Mouse (Mus musculus) stomach, embryonic 15.5 days (tissue): ENCODE results near the gene Hoxd10. TPM values are rescaled to one million over a fixed set of nuclear protein-coding genes. Genes with fewer than 3 reads are reported as not detected.

Experiments
- ATAC-seq: fragments of 200-750 bp; cut with Nextera tagmentation; 2 replicates; pipeline ENCODE4 v1.8.0; 2017; ENCODE audit warnings: low read depth, moderate number of reproducible peaks, moderate TSS enrichment; ENCODE audit not compliant: insufficient read depth, low FRiP score
- H3K27ac ChIP-seq: fragments of 300-500 bp; sonication (generic); 2 replicates; pipeline ENCODE4 v1.5.1; 2015; ENCODE audit warnings: mild to moderate bottlenecking, inconsistent platforms
- H3K27me3 ChIP-seq: fragments of 300-500 bp; sonication (generic); replicated peaks from 2 replicates; pipeline ENCODE4 v1.6.1; 2015; ENCODE audit warnings: inconsistent platforms
- H3K36me3 ChIP-seq: fragments of 300-500 bp; sonication (generic); 2 replicates; pipeline ENCODE4 v1.6.1; 2015; ENCODE audit warnings: inconsistent platforms
- H3K4me1 ChIP-seq: fragments of 300-500 bp; sonication (generic); 2 replicates; pipeline ENCODE4 v1.6.1; 2015; ENCODE audit warnings: inconsistent platforms
- H3K4me2 ChIP-seq: fragments of 300-500 bp; sonication (generic); 2 replicates; pipeline ENCODE4 v1.6.1; 2015; ENCODE audit warnings: mild to moderate bottlenecking, inconsistent platforms
- H3K4me3 ChIP-seq: fragments of 300-500 bp; sonication (generic); replicated peaks from 2 replicates; pipeline ENCODE4 v1.5.1; 2015; ENCODE audit warnings: inconsistent platforms
- H3K9ac ChIP-seq: fragments of 300-500 bp; sonication (generic); 2 replicates; pipeline ENCODE4 v1.6.1; 2015; ENCODE audit warnings: inconsistent platforms
- H3K9me3 ChIP-seq: fragments of 300-500 bp; sonication (generic); 2 replicates; pipeline ENCODE4 v1.6.1; 2016; ENCODE audit warnings: inconsistent platforms
- WGBS: fragments of 180-500 bp; shearing (Covaris S2); methylation state at CpG from one replicate; pipeline ENCODE4 v1.1.7; 2015; 5-methylcytosine and 5-hydroxymethylcytosine counted together
- polyA plus RNA-seq: library from polyadenylated mRNA; unstranded; fragments of >200 nt; fragmentation: Nextera tagmentation; extraction: Ambion mirVana; gene quantifications from 2 replicates; pipeline ENCODE4 v1.2.1, GENCODE M21; 2015

Hoxd10 gene
- polyA plus RNA-seq, 1 experiment from 2014 or later: 2.4 TPM

DNA sequence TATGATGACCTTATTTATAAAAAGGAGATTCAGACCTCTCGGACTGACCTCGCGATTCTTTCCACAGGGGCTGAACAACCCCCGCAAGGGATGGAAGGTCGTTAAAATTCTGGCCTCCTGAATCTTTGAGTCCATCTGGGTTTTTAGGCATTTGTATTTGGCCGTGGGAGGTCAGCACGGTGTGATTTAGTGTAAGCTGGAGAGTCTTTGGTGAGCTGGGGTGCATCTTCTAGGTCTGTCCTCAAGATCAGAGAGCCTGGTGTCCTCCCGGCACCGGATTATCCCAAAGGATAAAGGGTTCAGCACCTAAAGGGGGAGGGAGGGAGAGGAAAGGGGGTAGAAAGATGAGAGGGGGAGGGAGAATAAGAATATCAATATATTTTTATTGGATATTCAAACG, 11.6 kb downstream of the Hoxd10 start:
- Histone ChIP-seq H3K4me2 (no peak overlapping the region), H3K27ac (no peak overlapping the region), H3K4me3 (no peak overlapping the region), H3K4me1 (peaks cover 16% of the 10 kb centered on the region), H3K9ac (no peak overlapping the region), H3K9me3 (no peaks in the 10 kb centered on the region), H3K36me3 (no peaks in the 10 kb centered on the region), H3K27me3 (peaks cover 90% of the 10 kb centered on the region)
- WGBS: 12% methylated on average over 10 of the region's 10 CpGs
- ATAC-seq: no peak

DNA sequence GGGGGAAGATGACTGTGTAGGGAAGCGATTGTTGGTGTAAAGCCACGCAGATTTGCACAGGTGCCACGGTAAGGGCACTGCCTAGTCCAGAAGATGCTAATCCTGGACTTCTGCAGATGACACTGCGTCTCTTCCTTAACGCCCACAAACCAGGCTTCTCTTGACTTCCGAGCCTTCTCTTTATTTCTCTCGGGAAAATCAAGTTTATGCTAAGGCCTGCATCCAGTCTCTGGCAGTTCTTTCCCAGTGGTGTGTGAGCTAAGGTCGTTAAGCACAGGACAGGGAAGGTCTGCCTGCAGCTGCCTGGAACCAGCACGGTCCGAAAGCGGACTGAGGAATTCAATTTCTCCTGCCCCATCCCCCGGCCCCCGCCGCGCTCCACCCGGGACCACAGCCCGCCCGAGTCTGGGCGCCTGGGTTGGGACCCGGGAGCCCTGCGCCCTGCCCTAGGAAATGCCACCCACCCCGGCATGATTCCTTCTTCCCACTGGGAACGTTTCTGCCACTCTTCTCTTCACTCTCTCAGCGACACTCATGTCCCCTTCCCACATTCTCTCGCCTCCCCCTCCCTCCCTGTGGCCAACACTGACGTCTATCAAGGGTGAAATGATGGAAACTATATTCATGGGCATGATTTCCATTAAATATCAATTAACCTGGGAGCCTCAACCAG, 12.1 kb downstream of the Hoxd10 start:
- 5% methylated on average over 26 of the region's 26 CpGs for WGBS
- ATAC-seq: no peak
- H3K4me2 ChIP-seq: peak overlapping the region; percentile 87; the same call in 1 of the 2 replicates
- H3K27me3 ChIP-seq: peaks cover 90% of the 10 kb centered on the region
- no peak overlapping the region for H3K9ac ChIP-seq
- H3K27ac ChIP-seq: no peak overlapping the region
- no peaks in the 10 kb centered on the region for H3K9me3 ChIP-seq
- no peak overlapping the region for H3K4me3 ChIP-seq
- H3K4me1 ChIP-seq: peaks cover 13% of the 10 kb centered on the region
- no peaks in the 10 kb centered on the region for H3K36me3 ChIP-seq

DNA sequence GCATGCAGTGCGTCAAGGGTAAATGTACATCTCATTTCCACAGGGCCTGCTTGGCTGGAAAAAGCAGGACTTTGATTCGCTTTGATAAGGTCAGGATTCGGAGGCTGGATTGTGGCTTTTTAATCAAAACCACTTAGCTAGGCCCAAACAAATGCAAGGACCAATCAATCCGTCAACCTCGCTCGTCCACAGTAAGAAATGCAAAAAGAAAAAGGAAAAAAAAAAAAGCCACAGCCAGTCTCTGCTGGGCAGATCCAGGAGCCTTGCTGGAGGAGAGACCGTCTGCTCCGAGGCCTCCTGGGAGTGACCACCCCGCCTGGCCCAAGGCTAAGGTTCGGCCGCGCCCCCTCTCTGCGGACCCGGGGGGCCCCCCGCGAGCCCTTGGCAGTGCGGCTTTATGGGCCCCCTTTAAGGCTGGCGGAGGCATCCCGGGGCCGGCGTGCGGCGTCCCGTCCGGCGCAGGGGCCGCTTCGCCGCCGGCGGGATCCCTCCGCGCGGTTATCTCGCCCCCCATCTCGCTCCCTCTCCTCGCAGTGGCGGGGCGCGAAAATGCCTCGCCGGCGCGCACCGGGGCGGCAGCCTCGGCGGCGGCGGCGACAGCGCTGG, 12.8 kb downstream of the Hoxd10 start, which contains the start of gene Hoxd8:
TSS of gene Hoxd8 (plus strand) at position 223 of the 606 bp plus-strand sequence.
- under 1% methylated on average over 46 of the region's 52 CpGs for WGBS
- Histone ChIP-seq H3K9me3 (no peaks in the 10 kb centered on the region), H3K27ac (peak within 1 kb of the TSS; percentile 18; the same call in 1 of the 2 replicates), H3K36me3 (no peaks in the 10 kb centered on the region), H3K9ac (peak within 1 kb of the TSS; percentile 16), H3K4me1 (peaks cover 13% of the 10 kb centered on the region), H3K4me2 (peak within 1 kb of the TSS; percentile 87), H3K27me3 (peaks cover 90% of the 10 kb centered on the region), H3K4me3 (peak within 1 kb of the TSS; percentile 44)
- no peak for ATAC-seq

DNA sequence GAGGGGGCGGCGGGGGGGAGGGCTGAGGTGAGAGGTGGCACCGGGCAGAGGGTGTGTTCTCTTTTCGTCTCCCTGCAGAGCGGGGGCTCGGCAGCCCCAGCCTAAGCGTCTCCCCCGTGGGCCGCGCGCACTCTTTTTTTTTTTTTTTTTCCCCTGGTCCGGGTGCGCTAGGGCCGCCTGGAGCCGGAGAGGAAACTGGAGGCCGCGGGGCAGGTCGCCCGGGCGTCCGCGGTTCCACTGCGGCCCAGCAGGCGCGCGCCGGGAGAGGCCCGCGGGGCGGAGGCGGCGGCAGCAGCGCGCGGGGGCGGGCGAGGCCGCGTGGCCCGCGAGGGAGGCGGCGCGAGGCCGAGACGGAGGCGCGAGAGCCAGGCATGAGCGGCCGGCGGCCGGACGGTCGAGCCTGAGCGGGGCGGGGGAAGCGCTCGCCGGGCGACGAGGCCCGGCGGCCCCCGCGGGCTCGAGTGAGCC, 13.3 kb downstream of the Hoxd10 start:
- peak overlapping the region; percentile 44 for H3K4me3 ChIP-seq
- peak overlapping the region; percentile 16 for H3K9ac ChIP-seq
- under 1% methylated on average over 46 of the region's 66 CpGs for WGBS
- H3K27ac ChIP-seq: peak overlapping the region; percentile 18; the same call in 1 of the 2 replicates
- H3K9me3 ChIP-seq: no peaks in the 10 kb centered on the region
- H3K27me3 ChIP-seq: peaks cover 90% of the 10 kb centered on the region
- H3K4me2 ChIP-seq: peak overlapping the region; percentile 87
- H3K36me3 ChIP-seq: no peaks in the 10 kb centered on the region
- peaks cover 13% of the 10 kb centered on the region for H3K4me1 ChIP-seq
- no peak for ATAC-seq

DNA sequence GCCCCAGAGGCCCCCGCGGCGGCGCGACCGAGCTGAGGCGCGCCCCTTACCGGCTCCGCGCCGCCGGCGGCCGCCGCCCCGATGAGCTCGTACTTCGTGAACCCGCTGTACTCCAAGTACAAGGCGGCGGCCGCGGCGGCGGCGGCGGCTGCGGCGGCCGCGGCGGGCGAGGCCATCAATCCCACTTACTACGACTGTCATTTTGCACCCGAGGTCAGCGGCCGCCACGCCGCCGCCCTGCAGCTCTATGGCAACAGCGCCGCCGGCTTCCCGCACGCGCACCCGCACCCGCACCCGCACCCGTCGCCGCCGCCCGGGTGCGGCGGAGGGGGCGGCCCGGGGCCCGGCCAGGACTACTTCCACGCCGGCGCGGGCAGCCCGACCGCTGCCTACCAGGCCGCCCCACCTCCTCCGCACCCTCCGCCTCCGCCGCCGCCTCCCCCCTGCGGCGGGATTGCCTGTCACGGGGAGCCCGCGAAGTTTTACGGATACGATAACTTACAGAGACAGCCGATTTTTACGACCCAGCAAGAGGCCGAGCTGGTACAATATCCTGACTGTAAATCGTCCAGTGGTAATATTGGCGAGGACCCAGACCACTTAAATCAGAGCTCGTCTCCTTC, 13.9 kb downstream of the Hoxd10 start:
- peaks cover 13% of the 10 kb centered on the region for H3K4me1 ChIP-seq
- no peaks in the 10 kb centered on the region for H3K9me3 ChIP-seq
- H3K9ac ChIP-seq: 0 out of 2 replicates have a peak overlapping the region, but pooled peaks have one; percentile 16
- WGBS: under 1% methylated on average over 75 of the region's 85 CpGs
- H3K36me3 ChIP-seq: no peaks in the 10 kb centered on the region
- peak overlapping the region; percentile 87 for H3K4me2 ChIP-seq
- H3K27ac ChIP-seq: peak overlapping the region; percentile 18; the same call in 1 of the 2 replicates
- no peak for ATAC-seq
- peaks cover 90% of the 10 kb centered on the region for H3K27me3 ChIP-seq
- H3K4me3 ChIP-seq: peak overlapping the region; percentile 44

DNA sequence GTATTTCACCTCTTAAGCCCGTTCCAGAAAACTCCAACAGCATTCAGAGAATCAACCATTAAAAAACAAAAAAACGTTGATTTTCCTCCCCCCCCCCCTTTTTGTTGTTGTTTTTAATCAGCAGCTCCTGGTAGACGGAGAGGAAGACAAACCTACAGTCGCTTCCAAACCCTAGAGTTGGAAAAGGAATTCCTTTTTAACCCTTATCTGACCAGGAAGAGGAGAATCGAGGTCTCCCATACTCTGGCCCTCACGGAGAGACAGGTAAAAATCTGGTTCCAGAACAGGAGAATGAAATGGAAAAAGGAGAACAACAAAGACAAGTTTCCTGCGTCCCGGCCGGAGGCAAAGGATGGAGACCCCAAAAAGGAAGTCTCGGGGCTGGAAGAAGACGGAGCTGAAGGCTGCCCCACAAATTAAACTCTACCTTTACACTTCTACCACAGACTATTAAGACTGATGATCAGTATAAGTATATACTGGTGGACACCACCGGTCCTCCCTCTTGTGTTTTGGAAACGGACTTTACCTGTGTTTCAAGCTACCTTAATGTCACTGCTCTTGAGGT, 14.8 kb downstream of the Hoxd10 start:
- peaks cover 13% of the 10 kb centered on the region for H3K4me1 ChIP-seq
- peak overlapping the region; percentile 44; the same call in 1 of the 2 replicates for H3K4me3 ChIP-seq
- H3K27me3 ChIP-seq: peaks cover 88% of the 10 kb centered on the region
- H3K4me2 ChIP-seq: no peak overlapping the region
- no peak overlapping the region for H3K27ac ChIP-seq
- no peak overlapping the region for H3K9ac ChIP-seq
- no peaks in the 10 kb centered on the region for H3K36me3 ChIP-seq
- H3K9me3 ChIP-seq: no peaks in the 10 kb centered on the region
- 3% methylated on average over 13 of the region's 13 CpGs for WGBS
- ATAC-seq: no peak

DNA sequence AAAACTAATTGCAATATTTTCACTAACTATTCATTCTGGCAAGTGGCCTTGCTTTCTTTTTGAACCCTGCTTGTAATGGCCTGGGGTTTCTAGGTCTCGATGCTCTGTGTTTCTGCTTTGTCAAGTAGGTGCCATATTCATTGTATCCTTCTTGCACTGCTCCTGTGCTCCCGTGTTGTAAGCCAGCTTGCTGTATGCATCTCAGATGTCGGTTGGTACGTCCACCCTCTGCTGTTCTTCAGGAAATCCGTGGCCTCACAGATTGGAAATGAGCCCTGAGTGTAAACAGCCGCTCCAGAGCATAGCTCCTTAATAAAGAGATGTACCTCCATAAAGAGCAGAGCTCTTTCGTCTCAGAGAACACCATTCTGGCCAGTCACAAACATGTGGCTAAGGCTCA, 15.9 kb downstream of the Hoxd10 start:
- WGBS: 23% methylated on average over 7 of the region's 7 CpGs
- ATAC-seq: no peak
- Histone ChIP-seq H3K27me3 (peaks cover 94% of the 10 kb centered on the region), H3K4me1 (peaks cover 20% of the 10 kb centered on the region), H3K9ac (no peak overlapping the region), H3K27ac (no peak overlapping the region), H3K9me3 (no peaks in the 10 kb centered on the region), H3K36me3 (no peaks in the 10 kb centered on the region), H3K4me3 (no peak overlapping the region), H3K4me2 (no peak overlapping the region)

DNA sequence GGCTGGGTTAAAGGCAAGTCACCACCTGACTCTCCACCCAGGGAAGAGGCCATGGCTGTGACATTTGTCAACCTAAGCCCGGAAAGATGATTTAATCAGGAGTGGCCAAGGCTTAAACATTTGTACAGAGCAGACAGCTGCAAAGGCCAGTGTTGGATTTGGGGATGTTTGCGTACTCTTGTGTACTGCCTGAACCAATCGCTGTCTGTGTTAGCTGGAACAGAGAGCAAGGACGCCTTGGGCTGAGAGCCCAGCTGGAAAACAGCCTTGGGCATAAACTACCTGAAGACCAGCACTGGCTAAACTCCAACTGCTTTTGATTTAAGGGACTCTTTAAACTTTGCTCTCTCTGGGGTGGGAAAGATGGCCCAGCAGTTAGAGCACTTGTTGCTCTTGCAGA, 17.0 kb downstream of the Hoxd10 start:
- ATAC-seq: no peak
- no peaks in the 10 kb centered on the region for H3K36me3 ChIP-seq
- H3K4me2 ChIP-seq: no peak overlapping the region
- H3K27me3 ChIP-seq: peaks cover 94% of the 10 kb centered on the region
- WGBS: 21% methylated on average over 4 of the region's 4 CpGs
- no peak overlapping the region for H3K4me3 ChIP-seq
- H3K4me1 ChIP-seq: peaks cover 20% of the 10 kb centered on the region
- H3K9me3 ChIP-seq: no peaks in the 10 kb centered on the region
- no peak overlapping the region for H3K9ac ChIP-seq
- no peak overlapping the region for H3K27ac ChIP-seq

DNA sequence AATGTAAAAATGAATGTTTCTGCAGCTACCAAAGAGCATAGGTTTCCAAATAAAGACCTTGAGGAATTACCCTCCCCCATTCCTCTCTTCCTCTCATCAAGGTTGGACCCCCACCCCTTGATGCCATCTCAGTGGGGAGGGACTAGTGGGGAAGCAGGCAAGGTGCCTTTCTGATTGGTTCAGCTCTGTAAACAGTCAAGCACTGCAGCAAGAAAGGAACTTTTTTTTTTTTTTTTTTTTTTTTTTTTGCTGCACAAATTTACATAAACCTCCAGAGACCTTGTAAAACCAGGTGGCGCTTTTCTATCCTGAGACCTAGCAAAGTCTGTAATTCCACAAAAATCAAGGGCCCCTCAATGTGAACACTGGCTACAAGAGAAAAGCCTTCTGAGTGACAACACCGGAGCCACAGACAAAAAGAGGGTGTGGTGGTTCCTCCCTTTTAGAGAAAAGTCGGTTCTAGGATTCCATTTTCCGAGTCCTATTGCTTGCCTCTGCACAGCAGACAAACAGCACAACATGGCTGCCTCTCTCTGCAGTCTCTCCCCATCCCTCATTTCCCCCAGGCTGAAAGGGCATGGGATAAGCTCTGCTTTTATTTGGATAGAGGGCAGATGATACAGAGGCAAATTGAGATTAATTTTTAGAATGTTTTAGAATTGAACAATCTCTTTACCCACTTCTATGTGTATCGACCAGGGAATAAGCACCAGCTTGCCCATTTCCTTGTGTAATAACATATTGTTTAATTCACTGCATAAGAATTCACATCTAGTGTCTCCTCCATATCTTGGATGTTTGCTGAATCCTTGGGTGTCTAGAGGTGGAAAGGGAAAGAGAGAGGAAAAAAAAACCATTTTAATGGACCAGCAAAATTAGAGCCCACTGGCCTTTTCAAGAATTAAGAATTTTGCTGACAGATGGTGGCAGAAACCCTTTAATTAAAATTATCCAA, 18.0 kb downstream of the Hoxd10 start:
- Histone ChIP-seq H3K4me3 (no peak overlapping the region), H3K27ac (no peak overlapping the region), H3K36me3 (no peaks in the 10 kb centered on the region), H3K27me3 (peaks cover 94% of the 10 kb centered on the region), H3K9ac (no peak overlapping the region), H3K9me3 (no peaks in the 10 kb centered on the region), H3K4me1 (peaks cover 17% of the 10 kb centered on the region), H3K4me2 (no peak overlapping the region)
- WGBS: 14% methylated on average over 5 of the region's 5 CpGs
- no peak for ATAC-seq

DNA sequence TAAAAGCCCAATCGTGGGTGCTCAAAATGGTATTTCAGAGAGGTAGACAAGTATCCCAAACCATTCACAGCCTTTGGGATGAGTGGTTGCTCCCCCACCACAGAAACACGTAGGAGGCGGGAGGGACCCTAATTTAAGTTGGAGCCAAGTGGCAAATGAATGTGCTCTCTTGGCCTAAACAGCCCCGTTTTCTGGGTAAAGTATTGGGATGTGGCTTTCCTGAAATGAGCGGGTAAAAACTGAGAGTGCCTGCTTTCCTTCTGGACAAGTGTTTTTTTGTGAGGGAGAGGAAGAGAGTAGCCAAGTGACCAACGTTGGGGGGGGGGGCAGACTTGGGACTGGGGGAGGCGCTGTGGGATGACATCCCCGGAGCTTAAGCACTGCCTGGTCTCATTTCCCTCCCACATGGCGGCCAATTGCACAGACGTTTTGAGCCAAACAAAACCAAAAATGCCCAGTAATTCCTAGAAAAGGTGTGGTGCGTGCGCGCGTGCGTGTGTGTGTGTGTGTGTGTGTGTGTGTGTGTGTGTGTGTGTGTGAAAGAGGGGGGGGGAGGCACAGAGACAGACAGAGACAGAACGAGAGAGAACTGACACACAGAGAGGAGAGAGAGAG, 19.3 kb downstream of the Hoxd10 start:
- Histone ChIP-seq H3K4me3 (no peak overlapping the region; the same call in 1 of the 2 replicates), H3K27ac (no peak overlapping the region), H3K4me2 (peak overlapping the region; percentile 10; the same call in 1 of the 2 replicates), H3K9me3 (no peaks in the 10 kb centered on the region), H3K4me1 (peaks cover 9% of the 10 kb centered on the region), H3K9ac (no peak overlapping the region), H3K36me3 (no peaks in the 10 kb centered on the region), H3K27me3 (peaks cover 94% of the 10 kb centered on the region)
- WGBS: 3% methylated on average over 16 of the region's 16 CpGs
- ATAC-seq: no peak
